Mouse (Mus musculus): ENCODE measurements around the gene Mipep.

DNA sequence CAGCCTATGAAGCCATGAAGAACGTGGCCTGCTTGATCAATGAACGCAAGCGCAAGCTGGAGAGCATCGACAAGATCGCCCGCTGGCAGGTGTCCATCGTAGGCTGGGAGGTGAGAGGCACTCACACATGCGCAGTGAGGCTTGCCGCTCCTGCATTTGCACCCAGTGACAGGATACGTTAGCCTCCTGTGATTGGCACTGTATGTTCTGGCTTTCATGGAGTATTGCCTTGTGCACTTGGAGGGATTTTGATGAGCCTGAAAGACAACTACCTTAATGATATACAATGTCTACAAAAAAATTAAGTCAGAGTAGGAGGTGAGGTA is 30.6 kb upstream of the Mipep start:
- TF ChIP-seq POLR2A (IDR thresholded peaks at IDR 0.05; ENCODE audit: control insufficient read depth, extremely low read depth, insufficient read depth, low read length, poor library complexity), result no peak
- TF ChIP-seq CTCF (IDR thresholded peaks at IDR 0.05; ENCODE audit: borderline replicate concordance, control insufficient read depth, extremely low read depth, insufficient read depth, low read length, poor library complexity), result no peak
